Mouse (Mus musculus) heart, embryonic 12.5 days (tissue): ENCODE data around the gene Usp2. TPM values are rescaled to one million over a fixed set of nuclear protein-coding genes. Genes with fewer than 3 reads are reported as not detected.
A peak's percentile ranks its signal among the peaks of the same experiment; 100 is the strongest.

Experiments used
- ATAC-seq: fragments of 200-750 bp; cut with Nextera tagmentation; 2 replicates; pipeline ENCODE4 v1.8.0; 2017; ENCODE audit warnings: moderate TSS enrichment, moderate library complexity; ENCODE audit not compliant: insufficient number of reproducible peaks, low FRiP score
- H3K27ac ChIP-seq: fragments of 300-500 bp; sonication (generic); 2 replicates; pipeline ENCODE4 v1.5.1; 2016; ENCODE audit warnings: mild to moderate bottlenecking, moderate library complexity; ENCODE audit not compliant: poor library complexity, severe bottlenecking
- H3K27me3 ChIP-seq: fragments of 300-500 bp; sonication (generic); replicated peaks from 2 replicates; pipeline ENCODE4 v1.6.1; 2016; ENCODE audit warnings: mild to moderate bottlenecking, moderate library complexity
- H3K36me3 ChIP-seq: fragments of 300-500 bp; sonication (generic); 2 replicates; pipeline ENCODE4 v1.6.1; 2016; ENCODE audit warnings: mild to moderate bottlenecking, moderate library complexity
- H3K4me1 ChIP-seq: fragments of 300-500 bp; sonication (generic); replicated peaks from 2 replicates; pipeline ENCODE4 v1.6.1; 2016; ENCODE audit warnings: mild to moderate bottlenecking
- H3K4me2 ChIP-seq: fragments of 300-500 bp; sonication (generic); 2 replicates; pipeline ENCODE4 v1.6.1; 2016; ENCODE audit warnings: mild to moderate bottlenecking, moderate library complexity
- H3K4me3 ChIP-seq: fragments of 300-500 bp; sonication (generic); 2 replicates; pipeline ENCODE4 v1.5.1; 2016; ENCODE audit warnings: mild to moderate bottlenecking
- H3K9ac ChIP-seq: fragments of 300-500 bp; sonication (generic); 2 replicates; pipeline ENCODE4 v1.6.1; 2016; ENCODE audit warnings: mild to moderate bottlenecking, moderate library complexity
- H3K9me3 ChIP-seq: fragments of 300-500 bp; sonication (generic); replicated peaks from 2 replicates; pipeline ENCODE4 v1.6.1; 2016; ENCODE audit warnings: mild to moderate bottlenecking, moderate library complexity
- WGBS: fragments of 180-500 bp; shearing (Covaris S2); methylation state at CpG from one replicate; pipeline ENCODE4 v1.1.7; 2016; 5-methylcytosine and 5-hydroxymethylcytosine counted together
- polyA plus RNA-seq: library from polyadenylated mRNA; unstranded; fragments of >200 nt; fragmentation: Nextera tagmentation; extraction: Ambion mirVana; gene quantifications from 2 replicates; pipeline ENCODE4 v1.2.1, GENCODE M21; 2016

Usp2 gene
- polyA plus RNA-seq, 1 experiment from 2014 or later: 51.7 TPM

DNA sequence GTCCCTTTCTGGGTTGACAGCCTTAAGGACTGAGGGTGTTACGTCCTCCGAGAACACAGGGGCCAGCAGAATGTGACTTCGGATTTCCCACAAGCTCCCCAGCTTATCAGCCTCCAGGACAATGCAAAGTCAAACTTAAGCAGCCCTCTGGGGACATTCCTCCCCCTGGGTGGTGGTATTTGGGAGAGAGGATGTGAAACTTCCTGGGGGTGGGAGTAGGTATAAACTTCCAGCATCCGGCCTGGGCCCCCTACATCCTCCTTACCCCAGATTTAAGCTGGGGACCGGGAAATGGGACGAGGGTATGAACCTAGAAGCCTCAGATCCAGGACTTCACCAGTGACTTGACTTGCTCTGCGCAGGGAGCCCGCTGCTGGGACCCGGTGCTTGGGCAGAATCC is 62.8 kb downstream of the Usp2 start:
- H3K9ac ChIP-seq: peak overlapping the region; percentile 71
- peak; percentile 3; the same call in 1 of the 2 replicates for ATAC-seq
- no peaks in the 10 kb centered on the region for H3K36me3 ChIP-seq
- under 1% methylated on average over 9 of the region's 9 CpGs for WGBS
- no peaks in the 10 kb centered on the region for H3K9me3 ChIP-seq
- peak overlapping the region; percentile 75 for H3K4me2 ChIP-seq
- peak overlapping the region; percentile 83 for H3K27ac ChIP-seq
- H3K4me1 ChIP-seq: peaks cover 69% of the 10 kb centered on the region
- no peaks in the 10 kb centered on the region for H3K27me3 ChIP-seq
- peak overlapping the region; percentile 42 for H3K4me3 ChIP-seq

DNA sequence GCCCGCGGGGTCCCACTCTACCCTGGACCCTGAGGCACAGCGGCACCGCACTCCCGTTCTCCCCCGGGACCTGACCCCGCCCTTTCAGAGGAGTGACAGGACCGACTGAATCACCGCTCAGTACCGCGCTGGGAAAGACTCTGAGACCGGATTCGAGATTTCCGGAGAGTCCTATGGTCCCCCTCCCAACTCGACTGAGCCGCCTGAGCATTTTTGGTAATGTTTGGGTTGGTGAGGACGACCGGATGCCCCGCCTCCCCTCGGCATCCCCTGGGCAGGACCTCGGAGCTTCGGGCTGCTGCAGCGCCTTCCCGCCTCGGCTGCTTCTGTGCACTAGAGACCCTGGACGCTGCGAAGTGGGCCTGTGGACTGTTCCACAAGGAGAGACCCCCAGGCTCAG is 63.2 kb downstream of the Usp2 start:
- Histone ChIP-seq H3K27ac (peak overlapping the region; percentile 83), H3K4me2 (peak overlapping the region; percentile 75), H3K9ac (peak overlapping the region; percentile 71), H3K27me3 (no peaks in the 10 kb centered on the region), H3K9me3 (no peaks in the 10 kb centered on the region), H3K4me3 (peak overlapping the region; percentile 42), H3K36me3 (no peaks in the 10 kb centered on the region), H3K4me1 (peaks cover 69% of the 10 kb centered on the region)
- peak; percentile 46 for ATAC-seq
- under 1% methylated on average over 27 of the region's 27 CpGs for WGBS

DNA sequence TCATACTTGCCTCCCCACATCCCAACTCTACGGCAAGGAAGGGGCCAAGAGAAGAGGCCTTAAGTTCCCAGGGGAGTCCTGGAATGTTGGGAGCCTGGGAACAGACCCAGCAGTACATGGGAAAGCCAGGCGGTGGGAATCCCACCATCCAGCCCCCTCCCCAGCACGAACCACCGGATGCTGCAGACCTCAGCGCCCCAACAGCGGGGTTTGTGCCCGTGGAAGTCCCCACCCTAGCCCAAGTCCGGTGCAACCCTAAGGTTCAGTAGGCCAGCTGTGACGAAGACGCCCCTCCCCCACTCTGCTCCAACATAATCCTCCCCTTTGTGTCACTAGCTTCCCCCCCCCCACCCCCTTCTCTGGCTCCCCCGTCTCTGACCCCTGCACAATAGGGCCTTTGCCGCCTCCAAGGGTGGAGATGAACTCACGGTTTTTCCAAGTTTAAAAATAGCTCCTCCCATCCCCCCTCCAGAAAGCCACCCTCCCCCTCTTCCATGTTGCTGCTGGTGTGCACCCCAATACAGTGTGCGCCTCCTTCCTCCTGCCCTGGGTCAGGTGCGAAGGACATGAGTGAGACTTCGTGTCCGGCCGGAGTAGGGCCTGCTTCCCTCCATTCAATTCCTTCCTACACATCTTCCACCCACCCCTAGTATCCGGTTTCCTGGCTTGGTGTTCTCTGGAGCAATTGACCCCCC is 63.9 kb downstream of the Usp2 start:
- Histone ChIP-seq H3K27me3 (no peaks in the 10 kb centered on the region), H3K9me3 (no peaks in the 10 kb centered on the region), H3K36me3 (no peaks in the 10 kb centered on the region), H3K9ac (peak overlapping the region; percentile 71), H3K27ac (peak overlapping the region; percentile 83), H3K4me1 (peaks cover 69% of the 10 kb centered on the region), H3K4me2 (peak overlapping the region; percentile 75), H3K4me3 (peak overlapping the region; percentile 42)
- WGBS: 18% methylated on average over 19 of the region's 19 CpGs
- ATAC-seq: peak; percentile 30

DNA sequence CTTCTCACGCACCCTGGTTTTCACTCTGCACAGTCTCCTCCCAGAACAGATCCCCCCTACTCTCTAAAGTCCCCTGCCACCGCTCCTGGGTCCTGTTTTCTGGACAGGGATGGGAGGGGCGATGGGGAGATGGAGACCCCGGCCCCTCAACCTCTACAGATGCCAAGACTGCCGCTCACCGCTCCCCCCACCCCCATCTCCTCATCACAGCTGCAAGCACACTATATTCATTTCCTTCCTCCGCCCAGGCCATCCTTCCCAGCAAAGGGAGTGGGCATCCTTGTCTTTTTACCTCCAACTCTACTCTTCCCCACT is 64.4 kb downstream of the Usp2 start:
- no peak overlapping the region for H3K9ac ChIP-seq
- ATAC-seq: no peak
- no peaks in the 10 kb centered on the region; the same call in 1 of the 2 replicates for H3K36me3 ChIP-seq
- WGBS: 38% methylated on average over 7 of the region's 7 CpGs
- H3K4me2 ChIP-seq: peak overlapping the region; percentile 75
- H3K27me3 ChIP-seq: no peaks in the 10 kb centered on the region
- peak overlapping the region; percentile 83 for H3K27ac ChIP-seq
- H3K9me3 ChIP-seq: no peaks in the 10 kb centered on the region
- H3K4me3 ChIP-seq: no peak overlapping the region
- peaks cover 70% of the 10 kb centered on the region for H3K4me1 ChIP-seq

GRCm38 (mm10) chr9:44132200-44132599 is 65.4 kb downstream of the Usp2 start:
- Histone ChIP-seq H3K4me2 (no peak overlapping the region), H3K9ac (no peak overlapping the region), H3K27ac (no peak overlapping the region), H3K36me3 (peaks cover 10% of the 10 kb centered on the region), H3K4me1 (peaks cover 74% of the 10 kb centered on the region), H3K9me3 (no peaks in the 10 kb centered on the region), H3K4me3 (no peak overlapping the region), H3K27me3 (no peaks in the 10 kb centered on the region)
- no peak for ATAC-seq
- WGBS: 60% methylated on average over 5 of the region's 5 CpGs

- Histone ChIP-seq H3K9me3 (no peaks in the 10 kb centered on the region), H3K36me3 (peaks cover 19% of the 10 kb centered on the region), H3K4me3 (peak overlapping the region; percentile 81), H3K27me3 (no peaks in the 10 kb centered on the region), H3K27ac (peak overlapping the region; percentile 91), H3K4me2 (peak overlapping the region; percentile 89), H3K9ac (peak overlapping the region; percentile 94), H3K4me1 (peaks cover 74% of the 10 kb centered on the region)
- ATAC-seq: no peak
- 6% methylated on average over 2 of the region's 2 CpGs for WGBS
Measured at GRCm38 (mm10) chr9:44133287-44133686, 66.5 kb downstream of the Usp2 start.

DNA sequence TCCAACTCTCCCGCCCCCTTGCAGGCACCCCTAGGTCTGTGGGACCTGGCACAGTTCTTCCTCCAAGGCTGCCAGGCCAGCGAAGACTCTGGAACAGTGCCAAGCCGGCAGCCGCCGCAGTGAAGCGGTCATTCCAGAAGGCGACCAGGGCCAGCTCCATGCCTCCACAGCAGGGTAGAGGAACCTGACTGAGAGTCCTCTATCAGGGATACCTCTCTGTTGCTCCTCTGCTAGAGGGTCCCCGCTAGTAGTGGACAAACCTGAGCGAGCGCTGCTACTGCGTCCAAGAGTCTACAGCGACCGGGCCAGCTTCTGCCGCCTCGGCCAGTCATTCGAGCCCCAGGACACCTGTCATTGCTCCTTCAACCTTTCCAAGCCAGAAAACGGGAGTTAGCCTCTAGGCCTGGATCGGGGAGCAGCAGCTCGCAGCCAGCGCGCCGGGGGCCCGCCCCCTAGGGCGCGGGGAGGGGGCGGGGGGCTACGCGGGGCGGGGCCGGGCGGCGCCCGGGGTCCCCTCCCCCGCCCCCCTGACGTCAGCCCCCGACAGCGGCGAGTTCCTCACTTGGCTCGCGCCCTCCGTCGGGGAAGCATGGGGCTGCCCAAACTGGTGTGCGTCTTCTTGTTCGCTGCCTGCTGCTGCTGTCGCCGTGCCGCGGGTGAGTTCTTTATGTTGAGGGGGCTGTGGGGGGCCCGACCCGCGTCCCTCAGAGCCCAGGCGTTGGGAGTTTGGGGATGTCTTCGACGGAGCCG is 67.5 kb downstream of the Usp2 start, which contains the start of gene Mcam:
Mcam (plus strand) TSS at position 369 of the 750 bp plus-strand sequence.
- WGBS: under 1% methylated on average over 53 of the region's 55 CpGs
- Histone ChIP-seq H3K36me3 (peaks cover 29% of the 10 kb centered on the region), H3K9me3 (no peaks in the 10 kb centered on the region), H3K4me3 (peak within 1 kb of the TSS; percentile 81), H3K9ac (peak within 1 kb of the TSS; percentile 94), H3K27me3 (no peaks in the 10 kb centered on the region), H3K27ac (peak within 1 kb of the TSS; percentile 91), H3K4me2 (peak within 1 kb of the TSS; percentile 89), H3K4me1 (peaks cover 77% of the 10 kb centered on the region)
- ATAC-seq: peak; percentile 57

DNA sequence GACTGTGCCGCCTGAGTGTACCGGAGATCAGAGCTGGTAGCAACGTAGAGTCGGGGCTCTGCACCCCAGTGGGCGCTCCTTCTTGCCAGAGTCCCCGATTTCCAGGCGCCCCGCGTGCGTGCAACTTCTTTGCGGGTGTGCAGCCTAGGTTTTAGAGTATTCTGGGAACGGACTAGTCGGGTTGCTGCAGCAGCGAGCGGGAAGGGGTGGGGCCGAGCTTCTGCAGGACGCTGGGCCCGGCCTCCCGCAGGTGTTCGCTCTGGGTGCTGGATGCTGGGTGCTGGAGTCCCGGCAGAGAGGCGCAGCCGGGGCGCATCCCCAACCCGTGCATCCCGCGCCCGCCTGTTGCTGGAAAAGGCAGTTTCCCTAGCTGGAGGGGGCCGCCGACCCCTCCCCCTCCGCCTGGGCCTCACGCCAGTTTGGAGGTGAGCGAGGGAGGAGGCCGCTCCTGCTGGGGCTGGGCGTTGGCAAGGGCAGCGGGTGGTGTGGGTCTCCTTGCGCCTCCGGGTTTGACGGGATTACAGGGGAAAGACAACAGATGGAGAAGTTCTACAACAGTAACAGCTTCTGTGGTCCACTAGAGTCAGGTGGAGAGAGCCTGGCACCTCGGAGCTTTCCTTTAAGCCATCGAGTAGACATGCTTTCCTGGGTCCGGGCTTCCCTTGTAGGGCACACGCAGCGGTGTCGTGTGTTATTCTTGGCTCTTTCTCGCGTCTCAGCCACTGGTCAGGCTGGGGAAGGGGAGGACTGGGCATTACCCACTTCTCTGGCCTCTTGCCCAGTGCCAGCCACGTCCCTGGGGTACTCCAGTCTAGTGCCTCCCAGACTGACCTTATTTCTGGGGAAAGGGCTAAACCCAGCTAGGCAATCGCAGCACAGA is 68.3 kb downstream of the Usp2 start:
- peak; percentile 31; the same call in 1 of the 2 replicates for ATAC-seq
- Histone ChIP-seq H3K4me3 (peak overlapping the region; percentile 81), H3K9me3 (no peaks in the 10 kb centered on the region), H3K4me1 (peaks cover 77% of the 10 kb centered on the region), H3K36me3 (peaks cover 37% of the 10 kb centered on the region), H3K9ac (peak overlapping the region; percentile 94), H3K4me2 (peak overlapping the region; percentile 89), H3K27me3 (no peaks in the 10 kb centered on the region), H3K27ac (peak overlapping the region; percentile 91)
- 2% methylated on average over 49 of the region's 49 CpGs for WGBS

DNA sequence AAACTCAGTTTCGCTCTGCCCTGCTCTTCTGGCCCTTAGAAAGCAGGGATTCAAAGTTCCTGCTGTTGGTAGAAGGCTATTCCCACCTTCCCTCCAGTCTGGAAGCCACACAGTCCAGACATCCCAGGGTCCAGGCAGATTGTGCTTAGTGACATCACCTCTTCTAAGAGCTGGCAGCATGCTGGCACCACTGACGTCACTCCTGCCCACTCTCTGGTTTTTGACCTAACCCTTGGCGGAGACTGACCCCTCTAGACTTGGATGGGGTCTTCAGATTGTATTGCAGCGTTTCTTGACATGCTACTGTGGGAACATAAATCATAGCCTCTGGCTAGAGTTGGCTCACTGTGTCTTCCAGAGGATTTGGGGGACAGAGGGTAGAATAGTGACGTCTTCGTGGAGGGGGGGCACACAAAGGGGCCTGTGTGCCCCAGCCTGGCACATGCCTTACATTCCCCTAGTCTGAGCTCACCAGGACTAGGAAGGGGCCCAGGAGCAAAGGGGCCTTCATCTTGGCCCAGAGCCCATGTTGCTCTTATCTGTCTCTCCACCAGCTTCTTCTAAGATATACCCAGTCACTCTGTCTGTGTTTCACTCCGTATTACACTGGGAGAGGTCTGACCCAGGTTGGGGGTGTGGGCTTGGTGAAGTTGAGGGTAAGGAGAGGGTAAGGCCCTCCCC is 69.0 kb downstream of the Usp2 start:
- no peaks in the 10 kb centered on the region for H3K27me3 ChIP-seq
- peaks cover 45% of the 10 kb centered on the region for H3K36me3 ChIP-seq
- H3K9ac ChIP-seq: peak overlapping the region; percentile 94
- H3K4me2 ChIP-seq: peak overlapping the region; percentile 89
- H3K9me3 ChIP-seq: no peaks in the 10 kb centered on the region
- H3K4me3 ChIP-seq: peak overlapping the region; percentile 81
- peaks cover 72% of the 10 kb centered on the region for H3K4me1 ChIP-seq
- peak overlapping the region; percentile 91 for H3K27ac ChIP-seq
- 17% methylated on average over 7 of the region's 7 CpGs for WGBS
- ATAC-seq: peak; percentile 47; the same call in 1 of the 2 replicates

DNA sequence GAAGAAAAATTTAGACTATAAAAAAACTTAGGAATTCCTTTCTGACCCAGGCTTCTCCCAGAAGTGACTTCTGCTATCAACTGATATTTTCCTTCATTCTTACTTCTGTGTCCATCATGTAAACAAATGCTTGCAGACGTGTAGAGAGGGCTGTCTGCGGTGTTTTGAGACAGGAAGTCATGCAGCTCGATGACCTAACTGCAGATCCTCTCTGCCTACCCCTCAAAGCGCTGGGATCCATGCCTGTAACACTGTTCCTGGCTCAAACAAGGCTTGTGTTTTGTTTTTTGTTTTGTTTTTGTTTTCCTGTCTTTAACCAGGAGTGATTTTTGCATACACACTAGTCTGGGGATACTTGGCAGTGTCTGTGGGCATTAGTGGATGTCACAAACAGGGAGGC is 71.0 kb downstream of the Usp2 start:
- H3K36me3 ChIP-seq: peaks cover 63% of the 10 kb centered on the region
- no peak for ATAC-seq
- no peak overlapping the region for H3K4me3 ChIP-seq
- peaks cover 62% of the 10 kb centered on the region for H3K4me1 ChIP-seq
- no peak overlapping the region for H3K4me2 ChIP-seq
- no peak overlapping the region for H3K27ac ChIP-seq
- no peaks in the 10 kb centered on the region for H3K27me3 ChIP-seq
- H3K9me3 ChIP-seq: no peaks in the 10 kb centered on the region
- 50% methylated on average over 4 of the region's 4 CpGs for WGBS
- H3K9ac ChIP-seq: no peak overlapping the region
